Mouse (Mus musculus) forebrain, embryonic 13.5 days (tissue): ENCODE results near the gene Elovl7. TPM values are rescaled to one million over a fixed set of nuclear protein-coding genes. Genes with fewer than 3 reads are reported as not detected.

Experiments used
- ATAC-seq: fragments of 200-750 bp; cut with Nextera tagmentation; 2 replicates; pipeline ENCODE4 v1.8.0; 2017
- H3K27ac ChIP-seq: fragments of 300-500 bp; sonication (generic); 2 replicates; pipeline ENCODE4 v1.5.1; 2015; ENCODE audit warnings: inconsistent platforms, mild to moderate bottlenecking, moderate library complexity
- H3K27me3 ChIP-seq: fragments of 300-500 bp; sonication (generic); 2 replicates; pipeline ENCODE4 v1.6.1; 2015; ENCODE audit warnings: mild to moderate bottlenecking, inconsistent platforms
- H3K36me3 ChIP-seq: fragments of 300-500 bp; sonication (generic); 2 replicates; pipeline ENCODE4 v1.6.1; 2015; ENCODE audit warnings: mild to moderate bottlenecking, inconsistent platforms; ENCODE audit not compliant: poor library complexity, severe bottlenecking
- H3K4me1 ChIP-seq: fragments of 300-500 bp; sonication (generic); 2 replicates; pipeline ENCODE4 v1.6.1; 2015; ENCODE audit warnings: inconsistent platforms
- H3K4me2 ChIP-seq: fragments of 300-500 bp; sonication (generic); 2 replicates; pipeline ENCODE4 v1.6.1; 2015; ENCODE audit warnings: inconsistent platforms, mild to moderate bottlenecking, moderate library complexity
- H3K4me3 ChIP-seq: fragments of 300-500 bp; sonication (generic); 2 replicates; pipeline ENCODE4 v1.5.1; 2015; ENCODE audit warnings: mild to moderate bottlenecking, inconsistent platforms
- H3K9ac ChIP-seq: fragments of 300-500 bp; sonication (generic); 2 replicates; pipeline ENCODE4 v1.6.1; 2015; ENCODE audit warnings: mild to moderate bottlenecking, inconsistent platforms
- H3K9me3 ChIP-seq: fragments of 300-500 bp; sonication (generic); replicated peaks from 2 replicates; pipeline ENCODE4 v1.6.1; 2016; ENCODE audit warnings: inconsistent platforms
- WGBS: fragments of 180-500 bp; shearing (Covaris S2); methylation state at CpG from one replicate; pipeline ENCODE4 v1.1.7; 2015; 5-methylcytosine and 5-hydroxymethylcytosine counted together
- polyA plus RNA-seq: library from polyadenylated mRNA; unstranded; fragments of >200 nt; fragmentation: Nextera tagmentation; extraction: Ambion mirVana; gene quantifications from 2 replicates; pipeline ENCODE4 v1.2.1, GENCODE M21; 2015

The Elovl7 gene
- polyA plus RNA-seq, 1 experiment from 2014 or later = 1.3 TPM

DNA sequence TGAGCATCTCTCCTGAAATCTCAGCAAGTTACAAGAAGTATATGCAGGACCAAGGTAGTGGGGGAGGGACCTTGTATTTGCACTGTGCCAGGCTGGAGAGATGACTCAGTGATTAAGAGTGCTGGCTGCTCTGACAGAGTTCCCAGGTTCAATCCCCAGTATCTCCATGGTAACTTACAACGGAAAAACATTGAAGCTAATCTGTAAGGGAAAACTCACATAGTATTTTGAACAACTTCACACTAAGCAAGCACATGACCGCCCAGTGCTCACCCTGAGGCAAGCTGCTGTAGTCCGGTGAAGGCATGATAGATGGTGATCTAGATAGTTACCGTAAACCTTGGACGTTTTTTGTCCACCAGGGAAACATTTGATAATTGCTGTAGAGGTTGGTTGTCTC lies 39.8 kb downstream of the Elovl7 start:
- no peak overlapping the region for H3K4me2 ChIP-seq
- H3K36me3 ChIP-seq = no peaks in the 10 kb centered on the region
- H3K9ac ChIP-seq = no peak overlapping the region
- H3K9me3 ChIP-seq = no peaks in the 10 kb centered on the region
- WGBS = 89% methylated on average over 5 of the region's 5 CpGs
- no peaks in the 10 kb centered on the region for H3K4me1 ChIP-seq
- no peak for ATAC-seq
- H3K27me3 ChIP-seq = no peaks in the 10 kb centered on the region
- H3K27ac ChIP-seq = no peak overlapping the region
- no peak overlapping the region for H3K4me3 ChIP-seq

DNA sequence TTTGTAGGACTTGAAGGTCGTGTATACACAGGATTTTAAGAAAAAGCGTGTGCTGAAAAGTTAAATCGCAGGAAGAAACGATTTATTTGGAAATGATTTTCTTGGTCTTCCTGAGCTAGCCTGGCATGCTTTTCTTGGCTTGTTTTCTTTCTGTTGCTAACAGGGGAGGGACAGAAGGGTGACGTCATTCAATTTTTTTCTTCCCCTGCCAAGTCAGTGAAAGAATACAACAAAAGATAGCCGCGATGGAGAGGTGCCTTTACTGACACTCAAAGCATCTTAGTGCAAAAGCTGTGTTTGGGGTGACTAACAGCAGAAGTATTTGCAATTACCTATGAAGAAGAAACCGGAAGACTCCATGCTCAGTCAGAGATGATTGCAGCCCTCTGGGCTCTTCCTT lies 48.8 kb downstream of the Elovl7 start:
- H3K9ac ChIP-seq = no peak overlapping the region
- peaks cover 5% of the 10 kb centered on the region; the same call in 1 of the 2 replicates for H3K4me1 ChIP-seq
- 40% methylated on average over 8 of the region's 8 CpGs for WGBS
- H3K4me3 ChIP-seq = no peak overlapping the region
- peak overlapping the region; percentile 6; the same call in 1 of the 2 replicates for H3K4me2 ChIP-seq
- H3K36me3 ChIP-seq = no peaks in the 10 kb centered on the region
- no peak overlapping the region for H3K27ac ChIP-seq
- no peaks in the 10 kb centered on the region for H3K9me3 ChIP-seq
- ATAC-seq = 0 out of 2 replicates have a peak, but pooled peaks have one; percentile 33
- no peaks in the 10 kb centered on the region for H3K27me3 ChIP-seq

DNA sequence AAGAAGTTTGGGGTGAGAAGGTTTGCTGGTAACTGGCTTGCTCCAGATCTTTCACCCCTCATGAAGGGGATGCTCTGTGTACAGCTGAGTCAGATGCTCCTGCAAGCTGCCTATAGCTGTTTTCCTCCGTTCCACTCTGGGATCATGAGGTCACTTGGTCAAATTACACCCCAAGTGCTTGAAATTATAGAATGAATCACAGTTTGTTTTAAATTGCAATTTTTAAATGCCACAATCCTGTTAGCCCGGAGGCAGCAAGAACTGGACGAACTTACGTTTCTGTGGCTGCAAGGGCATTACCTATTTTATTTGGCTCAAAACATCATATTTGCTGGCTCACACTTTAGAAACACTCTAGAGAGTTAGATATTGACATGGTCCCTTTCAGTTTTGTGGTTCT lies 51.2 kb downstream of the Elovl7 start:
- Histone ChIP-seq H3K4me3 (no peak overlapping the region), H3K4me2 (no peak overlapping the region), H3K9me3 (no peaks in the 10 kb centered on the region), H3K9ac (no peak overlapping the region), H3K36me3 (no peaks in the 10 kb centered on the region), H3K4me1 (peaks cover 5% of the 10 kb centered on the region; the same call in 1 of the 2 replicates), H3K27ac (no peak overlapping the region), H3K27me3 (no peaks in the 10 kb centered on the region)
- no peak for ATAC-seq
- 89% methylated on average over 4 of the region's 4 CpGs for WGBS

DNA sequence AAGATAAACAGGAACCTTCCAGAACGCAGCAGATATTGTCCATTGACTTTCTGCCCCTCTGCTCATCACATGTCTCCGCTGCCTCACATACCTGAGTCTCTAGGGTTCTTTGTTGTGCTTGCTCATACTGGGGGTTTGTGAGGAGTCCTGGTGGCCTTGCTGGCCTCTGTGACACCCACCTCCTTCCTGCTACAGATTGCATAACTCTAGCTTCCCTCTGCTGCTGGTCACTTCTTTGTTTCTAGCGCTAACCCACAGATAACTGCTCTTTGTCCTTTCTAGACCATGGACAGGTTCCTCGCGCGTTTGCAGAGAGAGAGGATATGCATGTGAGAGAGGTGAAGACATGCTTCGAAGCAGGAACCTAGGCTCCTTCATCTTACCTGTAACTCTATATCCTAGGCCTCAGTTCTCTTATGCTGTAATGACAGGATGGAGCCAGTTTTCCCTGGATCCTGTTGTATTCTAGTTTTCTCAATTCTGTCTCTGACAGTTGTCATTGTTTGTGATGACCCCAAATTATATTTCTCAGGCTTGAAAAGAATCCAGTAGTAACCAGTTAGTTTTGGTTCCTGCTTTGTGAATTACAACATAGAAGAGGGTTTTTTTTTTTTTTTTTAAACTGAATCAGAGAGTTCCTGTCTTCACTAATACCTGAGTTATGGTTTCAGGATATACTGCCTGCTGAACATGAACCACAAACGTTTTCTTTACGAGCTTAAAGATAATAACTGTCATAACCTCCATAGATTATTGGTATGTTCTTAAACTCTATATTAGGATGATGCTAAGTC lies 53.8 kb downstream of the Elovl7 start:
- no peak overlapping the region for H3K4me3 ChIP-seq
- ATAC-seq = no peak
- no peaks in the 10 kb centered on the region for H3K9me3 ChIP-seq
- no peaks in the 10 kb centered on the region for H3K36me3 ChIP-seq
- 89% methylated on average over 9 of the region's 9 CpGs for WGBS
- H3K27me3 ChIP-seq = no peaks in the 10 kb centered on the region
- H3K4me1 ChIP-seq = peaks cover 3% of the 10 kb centered on the region; the same call in 1 of the 2 replicates
- no peak overlapping the region for H3K4me2 ChIP-seq
- no peak overlapping the region for H3K27ac ChIP-seq
- no peak overlapping the region for H3K9ac ChIP-seq

DNA sequence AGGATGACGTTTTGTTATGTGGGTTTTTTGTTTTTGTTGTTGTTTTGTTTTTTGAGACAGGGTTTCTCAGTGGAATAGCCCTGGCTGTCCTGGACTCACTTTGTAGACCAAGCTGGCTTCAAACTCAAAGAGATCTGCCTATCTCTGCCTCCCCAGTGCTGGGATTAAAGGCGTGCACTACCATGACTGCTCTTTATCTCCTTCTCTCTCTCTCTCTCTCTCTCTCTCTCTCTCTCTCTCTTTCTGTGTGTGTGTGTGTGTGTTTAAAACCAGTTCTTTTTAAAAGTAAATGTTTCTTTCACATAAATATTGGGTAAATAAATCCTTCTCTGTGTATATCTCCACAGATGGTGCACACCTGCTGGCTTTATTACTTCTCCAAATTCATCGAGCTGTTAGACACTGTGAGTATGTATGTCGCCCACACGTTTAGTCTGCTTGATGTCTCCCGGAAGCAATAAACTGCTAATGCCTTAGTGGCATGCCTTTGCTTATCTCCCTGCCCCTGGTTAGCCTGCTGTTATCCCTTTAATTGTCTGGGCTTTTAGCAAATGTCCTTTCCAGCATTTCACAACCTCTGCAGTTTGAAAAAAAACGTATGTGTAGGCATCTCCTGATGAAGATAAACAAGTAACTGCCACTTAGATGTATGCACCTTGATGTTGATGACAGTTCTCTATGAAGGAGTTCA lies 57.4 kb downstream of the Elovl7 start:
- no peak overlapping the region for H3K4me2 ChIP-seq
- H3K4me1 ChIP-seq = no peaks in the 10 kb centered on the region
- H3K4me3 ChIP-seq = no peak overlapping the region
- H3K36me3 ChIP-seq = no peaks in the 10 kb centered on the region
- H3K27ac ChIP-seq = no peak overlapping the region
- 85% methylated on average over 7 of the region's 7 CpGs for WGBS
- H3K27me3 ChIP-seq = no peaks in the 10 kb centered on the region
- no peaks in the 10 kb centered on the region for H3K9me3 ChIP-seq
- no peak overlapping the region for H3K9ac ChIP-seq
- no peak for ATAC-seq

DNA sequence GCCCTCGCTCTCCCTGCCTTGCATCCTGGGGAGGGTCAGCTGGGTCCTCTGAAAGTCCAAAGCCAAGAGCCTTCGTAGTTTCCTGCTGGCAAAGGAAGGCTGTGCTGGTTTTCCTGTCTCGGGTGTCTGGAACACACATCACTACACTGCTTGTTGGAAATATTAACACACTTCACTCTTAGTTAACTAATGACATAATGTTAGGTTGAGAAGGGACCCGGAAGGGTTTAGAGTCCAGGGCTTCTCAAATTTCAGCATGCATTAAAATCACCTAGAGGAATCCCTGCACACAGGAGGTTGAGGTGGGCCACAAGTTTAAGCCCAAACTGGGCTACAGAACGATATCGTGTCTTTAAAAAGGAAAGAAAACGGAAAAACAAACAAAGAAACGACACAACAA lies 58.1 kb downstream of the Elovl7 start:
- Histone ChIP-seq H3K4me3 (no peak overlapping the region), H3K27me3 (no peaks in the 10 kb centered on the region), H3K9me3 (no peaks in the 10 kb centered on the region), H3K9ac (no peak overlapping the region), H3K4me2 (no peak overlapping the region), H3K36me3 (no peaks in the 10 kb centered on the region), H3K4me1 (no peaks in the 10 kb centered on the region), H3K27ac (no peak overlapping the region)
- no peak for ATAC-seq
- 83% methylated on average over 8 of the region's 8 CpGs for WGBS

DNA sequence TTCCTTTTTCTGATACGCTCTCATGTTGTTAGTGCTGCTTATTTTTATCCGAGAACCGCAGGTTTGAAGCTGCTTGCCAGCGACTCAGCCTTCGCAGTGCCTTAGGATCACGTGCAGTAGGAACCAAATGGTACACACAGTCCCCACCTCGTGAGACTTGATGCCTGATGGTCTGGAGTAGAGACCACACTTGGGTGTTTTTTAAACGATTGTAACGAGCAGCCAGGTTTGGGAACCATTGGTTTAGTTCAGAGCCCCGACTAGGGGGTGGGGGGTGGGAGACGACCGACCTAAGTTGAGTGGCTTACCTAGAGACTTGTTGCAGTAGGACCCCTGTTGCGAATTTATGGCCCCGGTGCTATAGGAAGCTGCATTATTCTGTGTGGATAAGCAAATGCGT lies 58.8 kb downstream of the Elovl7 start:
- ATAC-seq = peak; percentile 36; the same call in 1 of the 2 replicates
- WGBS = 63% methylated on average over 15 of the region's 15 CpGs

DNA sequence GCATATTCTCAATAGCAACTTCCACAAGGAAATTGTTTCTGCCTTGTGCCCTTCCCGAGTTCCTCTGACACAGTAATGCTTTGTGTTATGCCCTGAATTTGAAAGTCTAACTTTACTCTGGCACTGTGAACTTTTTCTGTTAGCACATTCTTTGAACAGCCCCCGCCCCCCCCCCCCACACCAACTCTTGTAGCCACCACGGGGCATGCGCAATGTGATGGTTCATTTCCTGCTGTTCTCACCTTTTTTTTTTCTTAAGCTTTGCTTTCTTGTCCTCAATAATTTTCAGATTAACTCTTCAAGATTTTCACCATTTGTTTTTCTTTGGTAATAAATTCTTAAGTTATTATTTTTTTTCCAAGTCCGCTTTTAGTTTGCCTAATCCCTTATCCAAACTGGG lies 59.3 kb downstream of the Elovl7 start:
- Histone ChIP-seq H3K27me3 (no peaks in the 10 kb centered on the region), H3K4me1 (no peaks in the 10 kb centered on the region), H3K4me3 (no peak overlapping the region), H3K9me3 (no peaks in the 10 kb centered on the region), H3K4me2 (no peak overlapping the region), H3K9ac (no peak overlapping the region), H3K36me3 (no peaks in the 10 kb centered on the region), H3K27ac (no peak overlapping the region)
- no peak for ATAC-seq
- 53% methylated on average over 5 of the region's 5 CpGs for WGBS

More for the DNA sequence above, 58.8 kb downstream of the Elovl7 start:
- Histone ChIP-seq H3K4me1 (no peaks in the 10 kb centered on the region), H3K27me3 (no peaks in the 10 kb centered on the region), H3K4me2 (no peak overlapping the region), H3K9ac (no peak overlapping the region), H3K9me3 (no peaks in the 10 kb centered on the region), H3K27ac (no peak overlapping the region), H3K4me3 (no peak overlapping the region), H3K36me3 (no peaks in the 10 kb centered on the region)

DNA sequence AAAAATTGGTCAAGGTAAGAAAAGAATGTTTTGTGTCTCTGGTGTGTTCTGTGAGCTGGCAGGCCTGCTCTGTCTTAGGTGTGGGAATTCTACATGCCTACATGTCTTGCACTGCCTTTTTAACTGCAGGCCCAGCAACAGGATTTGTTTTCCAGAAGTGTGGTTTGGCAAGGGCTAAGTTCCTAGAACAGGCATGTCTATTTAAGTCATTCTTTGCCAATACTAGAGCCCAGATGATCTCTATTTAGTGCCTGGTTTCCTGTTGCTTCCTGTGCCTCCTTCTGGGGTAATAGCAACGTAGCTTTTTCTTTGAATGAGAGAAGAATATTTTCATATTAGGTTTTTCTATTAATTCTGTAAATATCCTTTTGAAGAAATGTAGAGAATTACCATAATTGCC lies 62.4 kb downstream of the Elovl7 start:
- no peak overlapping the region for H3K27ac ChIP-seq
- no peaks in the 10 kb centered on the region for H3K27me3 ChIP-seq
- 0 out of 2 replicates have a peak, but pooled peaks cover 4% of the 10 kb centered on the region for H3K4me1 ChIP-seq
- 50% methylated on average over 1 of the region's 1 CpGs for WGBS
- H3K9ac ChIP-seq = no peak overlapping the region
- H3K4me2 ChIP-seq = no peak overlapping the region
- no peak overlapping the region for H3K4me3 ChIP-seq
- no peaks in the 10 kb centered on the region for H3K36me3 ChIP-seq
- ATAC-seq = no peak
- no peaks in the 10 kb centered on the region for H3K9me3 ChIP-seq

DNA sequence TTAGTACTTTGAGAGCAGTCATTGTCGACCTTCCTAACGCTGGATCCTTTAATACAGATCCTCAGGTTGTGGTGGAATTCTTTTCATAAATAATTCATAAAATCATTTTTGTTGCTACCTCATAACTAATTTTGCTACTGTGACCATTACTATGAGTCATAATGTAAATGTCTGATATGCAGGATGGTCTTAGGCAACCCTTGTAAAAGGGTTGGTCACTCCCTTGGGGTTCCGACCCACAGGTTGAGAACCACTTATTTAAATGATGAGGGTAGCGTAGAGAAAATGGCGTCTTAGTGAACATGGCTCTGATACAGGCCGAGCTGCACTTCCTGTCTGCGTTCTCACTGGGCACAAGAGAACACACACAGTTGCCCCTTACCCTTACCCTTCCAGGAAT lies 63.1 kb downstream of the Elovl7 start:
- H3K4me3 ChIP-seq = no peak overlapping the region
- H3K9me3 ChIP-seq = no peaks in the 10 kb centered on the region
- no peak overlapping the region for H3K9ac ChIP-seq
- no peaks in the 10 kb centered on the region for H3K36me3 ChIP-seq
- 0 out of 2 replicates have a peak, but pooled peaks cover 4% of the 10 kb centered on the region for H3K4me1 ChIP-seq
- no peak overlapping the region for H3K4me2 ChIP-seq
- no peaks in the 10 kb centered on the region for H3K27me3 ChIP-seq
- H3K27ac ChIP-seq = no peak overlapping the region
- WGBS = 77% methylated on average over 7 of the region's 7 CpGs
- no peak for ATAC-seq

DNA sequence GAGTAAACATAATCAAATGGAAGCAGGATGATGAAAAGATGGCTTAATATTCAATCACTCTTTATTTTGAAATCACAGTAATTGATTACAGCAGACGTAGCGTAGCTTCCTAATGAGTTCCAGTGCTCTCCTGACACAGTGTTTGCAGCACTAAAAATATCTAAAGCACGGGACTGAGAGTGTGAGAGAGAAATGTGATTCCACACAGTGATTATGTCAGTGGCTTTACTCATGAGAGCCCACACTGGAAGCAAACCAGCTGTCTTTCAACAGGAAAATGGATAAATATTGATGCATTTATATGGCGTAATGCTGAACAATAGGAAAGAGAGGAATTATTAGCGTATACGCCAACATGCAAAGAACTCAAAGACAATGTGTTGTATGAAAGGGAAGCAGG lies 64.4 kb downstream of the Elovl7 start:
- 70% methylated on average over 6 of the region's 6 CpGs for WGBS
- no peak overlapping the region for H3K4me3 ChIP-seq
- H3K4me2 ChIP-seq = no peak overlapping the region
- no peaks in the 10 kb centered on the region for H3K36me3 ChIP-seq
- no peak for ATAC-seq
- H3K4me1 ChIP-seq = 0 out of 2 replicates have a peak, but pooled peaks cover 4% of the 10 kb centered on the region
- H3K9ac ChIP-seq = no peak overlapping the region
- no peak overlapping the region for H3K27ac ChIP-seq
- no peaks in the 10 kb centered on the region for H3K27me3 ChIP-seq
- H3K9me3 ChIP-seq = no peaks in the 10 kb centered on the region

DNA sequence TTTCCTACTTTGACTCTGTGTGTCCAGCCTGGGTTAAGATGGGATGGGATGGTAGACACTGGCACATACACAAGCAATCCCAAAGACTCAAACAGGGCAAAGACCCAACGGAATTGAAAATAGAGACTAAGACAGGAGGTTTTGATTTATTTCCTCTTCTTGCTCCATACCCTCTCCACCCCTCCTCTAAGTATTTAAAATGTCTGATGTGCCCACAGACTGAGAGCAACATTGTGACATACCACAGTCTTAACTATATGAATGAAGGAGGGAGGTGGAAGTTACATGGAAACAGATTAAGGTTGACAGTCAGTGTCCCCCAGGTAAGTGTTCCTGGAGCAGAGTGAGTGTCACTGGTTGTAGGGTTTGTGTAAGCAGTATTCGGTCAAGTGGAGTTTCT lies 70.1 kb downstream of the Elovl7 start:
- no peaks in the 10 kb centered on the region for H3K27me3 ChIP-seq
- H3K4me3 ChIP-seq = no peak overlapping the region
- no peak for ATAC-seq
- H3K27ac ChIP-seq = no peak overlapping the region
- 88% methylated on average over 2 of the region's 2 CpGs for WGBS
- H3K9me3 ChIP-seq = no peaks in the 10 kb centered on the region
- H3K36me3 ChIP-seq = no peaks in the 10 kb centered on the region
- H3K9ac ChIP-seq = no peak overlapping the region
- no peak overlapping the region for H3K4me2 ChIP-seq
- H3K4me1 ChIP-seq = no peaks in the 10 kb centered on the region
